Mouse (Mus musculus) stomach, embryonic 14.5 days (tissue): Measurements from ENCODE around the gene Kirrel3. TPM values are rescaled to one million over a fixed set of nuclear protein-coding genes. Genes with fewer than 3 reads are reported as not detected.

Source experiments
- ATAC-seq: fragments of 200-750 bp; cut with Nextera tagmentation; 2 replicates; pipeline ENCODE4 v1.8.0; 2017; ENCODE audit warnings: low read depth, moderate TSS enrichment; ENCODE audit not compliant: insufficient number of reproducible peaks, insufficient read depth, low FRiP score
- H3K27ac ChIP-seq: fragments of 300-500 bp; sonication (generic); 2 replicates; pipeline ENCODE4 v1.5.1; 2014; ENCODE audit warnings: mild to moderate bottlenecking, low read length, moderate library complexity, mixed read lengths
- H3K27me3 ChIP-seq: fragments of 300-500 bp; sonication (generic); 2 replicates; pipeline ENCODE4 v1.6.1; 2014; ENCODE audit warnings: low read length, control low read depth, mixed read lengths; ENCODE audit not compliant: control insufficient read depth, insufficient read depth
- H3K36me3 ChIP-seq: fragments of 300-500 bp; sonication (generic); 2 replicates; pipeline ENCODE4 v1.6.1; 2014; ENCODE audit warnings: mild to moderate bottlenecking, control low read depth, low read length, moderate library complexity, mixed read lengths; ENCODE audit not compliant: control insufficient read depth, insufficient read depth
- H3K4me1 ChIP-seq: fragments of 300-500 bp; sonication (generic); 2 replicates; pipeline ENCODE4 v1.6.1; 2014; ENCODE audit warnings: low read length, control low read depth, mixed read lengths; ENCODE audit not compliant: control insufficient read depth, insufficient read depth
- H3K4me2 ChIP-seq: fragments of 300-500 bp; sonication (generic); replicated peaks from 2 replicates; pipeline ENCODE4 v1.6.1; 2014; ENCODE audit warnings: low read depth, low read length, control low read depth
- H3K4me3 ChIP-seq: fragments of 300-500 bp; sonication (generic); 2 replicates; pipeline ENCODE4 v1.5.1; 2014; ENCODE audit warnings: low read depth, low read length, control low read depth
- H3K9ac ChIP-seq: fragments of 300-500 bp; sonication (generic); replicated peaks from 2 replicates; pipeline ENCODE4 v1.6.1; 2014; ENCODE audit warnings: low read depth, mild to moderate bottlenecking, control low read depth, low read length, moderate library complexity, mixed read lengths
- H3K9me3 ChIP-seq: fragments of 300-500 bp; sonication (generic); 2 replicates; pipeline ENCODE4 v1.6.1; 2016; ENCODE audit warnings: low read depth, low read length, control low read depth; ENCODE audit not compliant: control insufficient read depth
- WGBS: fragments of 180-500 bp; shearing (Covaris S2); extraction: QIAGEN DNeasy Blood & Tissue Kit; methylation state at CpG from one replicate; pipeline ENCODE4 v1.1.7; 2014; 5-methylcytosine and 5-hydroxymethylcytosine counted together
- polyA plus RNA-seq: library from polyadenylated mRNA; unstranded; fragments of >200 nt; fragmentation: Nextera tagmentation; extraction: Ambion mirVana; gene quantifications from 2 replicates; pipeline ENCODE4 v1.2.1, GENCODE M21; 2014

Kirrel3 gene
- polyA plus RNA-seq, 1 experiment from 2014 or later = 6.3 TPM

DNA sequence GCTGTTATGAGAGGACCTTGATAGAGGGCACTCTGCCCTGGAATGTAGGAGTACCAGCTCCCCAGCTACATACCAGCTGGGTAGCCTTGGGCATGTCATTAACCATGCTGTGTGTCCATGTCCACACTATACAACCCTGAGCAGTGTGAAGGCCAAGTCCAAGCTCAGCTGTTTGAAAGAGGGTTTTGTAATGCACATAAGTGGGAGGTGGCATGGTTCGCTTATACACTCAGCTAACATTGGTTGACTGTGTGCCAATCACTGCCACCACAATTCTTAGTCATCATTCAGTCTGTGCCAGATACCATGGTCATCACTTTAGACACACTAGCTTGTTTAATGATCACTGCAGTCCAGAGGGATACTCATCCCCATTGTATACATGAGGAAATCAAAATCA, 436.2 kb downstream of the Kirrel3 start:
- no peaks in the 10 kb centered on the region for H3K9me3 ChIP-seq
- ATAC-seq = no peak
- WGBS = 88% methylated on average over 1 of the region's 1 CpGs
- H3K27ac ChIP-seq = no peak overlapping the region
- no peaks in the 10 kb centered on the region for H3K36me3 ChIP-seq
- H3K4me2 ChIP-seq = no peak overlapping the region
- H3K9ac ChIP-seq = no peak overlapping the region
- no peaks in the 10 kb centered on the region for H3K4me1 ChIP-seq
- no peaks in the 10 kb centered on the region for H3K27me3 ChIP-seq
- H3K4me3 ChIP-seq = no peak overlapping the region

DNA sequence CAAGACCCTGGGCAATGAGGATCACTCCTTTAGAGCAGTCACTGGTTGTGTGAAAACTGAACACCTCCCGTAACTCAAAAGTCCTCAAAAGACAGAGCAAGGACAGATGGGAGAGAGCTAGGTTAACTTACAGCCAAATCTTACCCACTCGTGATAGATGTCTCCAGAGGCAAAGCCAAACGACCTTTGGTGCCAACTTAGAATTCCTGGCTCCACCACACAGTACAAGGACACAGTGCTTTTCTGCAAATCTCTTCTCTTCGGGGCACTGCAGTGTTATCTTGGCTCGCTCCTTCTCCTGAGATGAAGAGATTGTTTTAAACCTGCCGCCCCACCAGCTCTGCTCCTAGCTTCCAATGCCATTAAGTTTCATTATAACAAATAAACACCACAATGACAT, 437.0 kb downstream of the Kirrel3 start:
- Histone ChIP-seq H3K27ac (no peak overlapping the region), H3K36me3 (no peaks in the 10 kb centered on the region), H3K9ac (no peak overlapping the region), H3K27me3 (no peaks in the 10 kb centered on the region), H3K9me3 (no peaks in the 10 kb centered on the region), H3K4me3 (no peak overlapping the region), H3K4me1 (no peaks in the 10 kb centered on the region), H3K4me2 (no peak overlapping the region)
- 68% methylated on average over 6 of the region's 6 CpGs for WGBS
- no peak for ATAC-seq

DNA sequence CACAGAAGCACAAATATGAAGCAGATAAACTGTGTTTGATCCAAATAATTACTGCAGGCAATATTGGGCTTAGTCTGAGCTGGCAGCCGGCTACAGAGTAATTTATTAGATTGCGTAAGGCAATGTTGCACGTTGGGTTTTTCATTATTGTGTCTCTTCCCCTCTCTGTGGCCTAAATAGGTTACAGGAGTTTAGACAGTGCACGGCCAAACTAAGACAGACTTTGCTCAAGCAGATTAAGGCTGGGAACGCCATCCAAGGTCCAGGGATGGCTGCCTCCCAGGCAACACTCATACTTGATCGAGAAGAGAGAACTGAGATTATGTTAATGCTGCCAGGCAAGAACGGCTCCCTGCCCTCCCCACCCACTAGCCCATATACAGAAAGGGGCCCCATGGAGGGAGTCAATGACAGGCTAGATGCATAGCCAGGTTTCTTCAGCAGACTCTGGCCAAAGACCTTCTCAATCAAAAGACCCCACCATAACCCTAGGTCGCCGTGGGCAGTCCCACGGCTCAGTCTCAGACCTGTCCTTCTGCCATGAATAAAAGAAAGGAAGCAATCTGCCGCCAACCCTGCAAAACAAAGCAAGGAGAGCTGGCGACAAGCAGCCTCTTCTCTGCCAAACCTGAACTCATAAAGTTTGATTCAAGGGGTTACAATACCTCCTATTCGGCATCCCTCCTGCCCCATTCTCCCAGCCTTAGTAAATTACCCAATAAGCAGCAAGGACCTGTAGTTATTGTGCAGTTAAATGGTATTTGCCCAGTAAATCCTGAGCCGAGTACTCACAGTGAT, 437.6 kb downstream of the Kirrel3 start:
- Histone ChIP-seq H3K4me3 (no peak overlapping the region), H3K36me3 (no peaks in the 10 kb centered on the region), H3K4me2 (no peak overlapping the region), H3K4me1 (no peaks in the 10 kb centered on the region), H3K9ac (no peak overlapping the region), H3K9me3 (no peaks in the 10 kb centered on the region), H3K27ac (no peak overlapping the region), H3K27me3 (no peaks in the 10 kb centered on the region)
- 73% methylated on average over 14 of the region's 14 CpGs for WGBS
- no peak for ATAC-seq

DNA sequence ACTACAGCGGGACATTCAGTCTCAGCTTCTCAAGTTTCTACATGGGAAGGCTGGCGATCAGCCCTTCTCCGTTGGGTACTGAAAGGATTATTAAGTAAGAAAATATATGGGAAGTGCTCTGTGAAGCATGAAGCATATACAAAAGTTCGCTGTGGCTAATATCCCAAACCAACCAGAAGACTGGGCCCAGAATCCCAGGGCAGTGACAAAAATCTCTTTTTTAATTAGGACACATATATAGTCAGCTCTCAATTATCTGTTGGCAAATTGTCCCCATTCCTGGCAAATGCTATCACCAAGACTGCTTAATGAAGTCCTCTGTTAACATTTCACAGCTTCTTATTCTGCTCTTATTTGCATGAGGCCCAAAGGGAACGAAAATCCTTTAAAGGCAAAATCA, 439.9 kb downstream of the Kirrel3 start:
- Histone ChIP-seq H3K9me3 (no peaks in the 10 kb centered on the region), H3K9ac (no peak overlapping the region), H3K36me3 (no peaks in the 10 kb centered on the region), H3K27ac (no peak overlapping the region), H3K4me2 (no peak overlapping the region), H3K27me3 (no peaks in the 10 kb centered on the region), H3K4me1 (no peaks in the 10 kb centered on the region), H3K4me3 (no peak overlapping the region)
- 81% methylated on average over 5 of the region's 5 CpGs for WGBS
- ATAC-seq = no peak

DNA sequence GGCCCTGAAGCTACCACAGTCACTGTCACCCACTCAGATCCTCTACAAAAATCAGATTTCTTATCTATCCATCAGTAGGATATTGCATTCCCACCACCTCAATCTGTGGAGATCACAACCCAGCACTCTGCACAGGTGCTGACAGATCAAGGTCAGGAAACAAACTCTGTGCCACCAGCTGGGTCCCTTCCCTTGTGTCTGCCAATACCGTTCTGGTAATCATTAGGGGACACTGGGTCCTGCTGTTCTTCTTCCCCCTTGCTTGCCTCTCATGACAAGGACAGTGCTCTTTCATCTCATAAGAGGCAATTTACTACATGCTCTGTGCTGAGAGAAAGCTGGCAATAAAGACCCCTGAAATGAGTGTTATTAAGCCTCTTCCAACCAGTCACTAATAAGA, 444.7 kb downstream of the Kirrel3 start:
- no peak overlapping the region for H3K4me2 ChIP-seq
- no peaks in the 10 kb centered on the region for H3K27me3 ChIP-seq
- no peak overlapping the region for H3K4me3 ChIP-seq
- no peak for ATAC-seq
- no peaks in the 10 kb centered on the region for H3K9me3 ChIP-seq
- no peak overlapping the region for H3K9ac ChIP-seq
- H3K36me3 ChIP-seq = no peaks in the 10 kb centered on the region
- H3K27ac ChIP-seq = no peak overlapping the region
- WGBS = 79% methylated on average over 1 of the region's 1 CpGs
- no peaks in the 10 kb centered on the region for H3K4me1 ChIP-seq

DNA sequence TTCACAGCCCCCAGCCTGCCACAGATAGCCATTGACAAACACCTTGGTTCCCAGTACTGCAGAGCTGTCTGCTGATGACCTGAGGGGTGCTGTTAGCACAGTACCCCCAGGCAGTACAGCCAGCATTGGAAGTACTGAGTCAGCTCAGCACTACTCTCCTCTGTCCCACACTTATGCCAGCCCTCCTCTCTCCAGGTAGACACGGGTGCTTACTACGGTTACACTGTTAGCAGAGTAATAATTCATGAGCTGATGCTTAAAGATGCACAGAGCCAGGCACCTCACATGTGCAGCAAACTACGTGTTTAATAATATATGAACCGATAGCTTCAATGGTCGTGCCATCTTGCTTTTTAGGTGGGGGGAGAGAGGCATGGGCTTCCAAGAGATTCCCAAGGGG, 452.4 kb downstream of the Kirrel3 start:
- H3K9me3 ChIP-seq = no peaks in the 10 kb centered on the region
- no peak overlapping the region for H3K9ac ChIP-seq
- H3K27ac ChIP-seq = no peak overlapping the region
- no peaks in the 10 kb centered on the region for H3K27me3 ChIP-seq
- no peaks in the 10 kb centered on the region for H3K4me1 ChIP-seq
- 86% methylated on average over 5 of the region's 5 CpGs for WGBS
- ATAC-seq = no peak
- H3K36me3 ChIP-seq = no peaks in the 10 kb centered on the region
- no peak overlapping the region for H3K4me2 ChIP-seq
- no peak overlapping the region for H3K4me3 ChIP-seq

DNA sequence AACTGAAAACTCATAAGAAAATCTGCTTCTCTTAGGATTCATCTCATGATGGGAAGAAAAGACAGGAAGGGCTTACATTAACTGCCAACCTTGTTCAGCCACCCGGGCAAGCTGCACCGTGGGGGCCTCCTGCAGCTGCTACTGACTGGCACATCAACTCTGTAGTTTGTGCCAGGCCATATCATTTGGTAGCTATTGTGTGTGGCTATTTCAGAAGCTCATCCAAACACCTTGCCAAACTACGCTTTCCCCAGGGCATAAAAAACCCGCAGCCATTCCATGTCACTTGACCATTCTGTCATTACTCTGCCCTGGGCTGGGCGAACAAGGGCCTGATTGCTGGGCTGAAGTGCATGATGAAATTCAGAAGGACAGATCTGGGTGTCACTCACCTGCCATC, 453.9 kb downstream of the Kirrel3 start:
- H3K9me3 ChIP-seq = no peaks in the 10 kb centered on the region
- H3K36me3 ChIP-seq = no peaks in the 10 kb centered on the region
- H3K27me3 ChIP-seq = no peaks in the 10 kb centered on the region
- H3K4me2 ChIP-seq = no peak overlapping the region
- WGBS = 85% methylated on average over 5 of the region's 5 CpGs
- no peak overlapping the region for H3K4me3 ChIP-seq
- H3K27ac ChIP-seq = no peak overlapping the region
- no peak for ATAC-seq
- no peak overlapping the region for H3K9ac ChIP-seq
- H3K4me1 ChIP-seq = no peaks in the 10 kb centered on the region

DNA sequence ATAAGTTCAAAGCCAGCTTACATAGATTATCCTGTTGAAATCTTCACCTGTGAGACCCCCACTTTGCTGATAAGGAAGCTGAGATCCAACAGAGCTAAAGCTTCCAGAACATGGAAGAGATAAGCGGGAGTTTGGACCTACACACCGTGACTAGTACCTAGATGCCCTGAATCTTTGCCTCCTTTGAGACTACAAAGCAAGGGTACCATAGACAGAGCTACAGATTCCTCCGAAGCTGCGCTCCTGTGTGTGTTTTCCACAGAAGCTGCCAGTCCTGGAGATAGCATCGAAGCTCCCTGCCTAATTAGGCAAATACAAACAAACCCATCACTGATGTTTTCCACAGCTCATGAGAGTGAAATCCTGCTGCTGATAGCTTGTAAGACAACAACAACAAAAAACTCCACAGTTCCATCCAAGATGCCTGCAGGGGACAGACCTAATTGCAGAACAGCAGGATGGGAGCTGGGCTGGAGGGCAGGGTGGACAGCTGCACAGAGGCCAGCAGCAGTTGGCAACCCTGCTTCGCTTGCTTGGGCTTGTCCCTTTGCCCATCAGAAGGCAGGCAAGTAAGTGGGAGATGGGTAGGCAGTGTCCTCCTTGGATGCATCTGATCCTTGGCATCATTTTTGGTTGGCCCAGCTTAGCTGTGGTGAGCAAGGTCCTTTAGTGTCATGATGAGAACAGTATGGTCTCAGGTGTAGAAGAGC, 456.6 kb downstream of the Kirrel3 start:
- H3K9me3 ChIP-seq = no peaks in the 10 kb centered on the region
- 77% methylated on average over 6 of the region's 6 CpGs for WGBS
- ATAC-seq = no peak
- no peak overlapping the region for H3K27ac ChIP-seq
- no peak overlapping the region for H3K4me2 ChIP-seq
- H3K4me1 ChIP-seq = no peaks in the 10 kb centered on the region
- H3K27me3 ChIP-seq = no peaks in the 10 kb centered on the region
- no peak overlapping the region for H3K9ac ChIP-seq
- no peaks in the 10 kb centered on the region for H3K36me3 ChIP-seq
- H3K4me3 ChIP-seq = no peak overlapping the region
